Mouse (Mus musculus): ENCODE data around the gene Sh3bgrl2. TPM values are rescaled to one million over a fixed set of nuclear protein-coding genes. Genes with fewer than 3 reads are reported as not detected.

The Sh3bgrl2 gene
- polyA plus RNA-seq, 1 experiment = 29.9 TPM

DNA sequence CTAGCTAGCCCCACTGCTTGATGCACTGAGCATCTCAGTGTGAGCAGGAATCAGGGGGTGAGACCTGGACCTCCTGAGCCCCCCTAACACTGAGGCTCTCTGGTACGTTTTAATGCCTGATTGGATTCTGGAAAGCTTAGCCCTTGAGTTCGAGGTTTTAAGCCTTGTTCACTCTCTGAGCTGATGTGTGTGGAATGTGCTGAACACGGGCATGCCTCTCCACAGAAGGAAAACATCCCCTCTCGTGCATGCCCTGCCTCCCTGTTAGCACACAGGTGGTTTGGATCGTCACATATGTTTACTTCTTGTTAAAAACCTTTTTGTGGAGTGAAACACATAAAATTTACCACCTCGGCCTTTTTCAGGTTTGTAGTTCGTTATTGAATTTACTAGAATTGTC lies 34.6 kb downstream of the Sh3bgrl2 start:
- H3K4me3 ChIP-seq (replicated peaks; ENCODE audit: insufficient read depth, low read depth, low read length) = no peak overlapping the region
- TF ChIP-seq CTCF (IDR thresholded peaks at IDR 0.05; ENCODE audit: borderline replicate concordance, insufficient read depth, low read depth, low read length) (no peak), POLR2A (IDR thresholded peaks at IDR 0.05; ENCODE audit: borderline replicate concordance, insufficient read depth, low read length) (no peak)
- 81% methylated on average over 7 of the region's 7 CpGs for WGBS
- H3K27me3 ChIP-seq (ENCODE audit: control insufficient read depth, insufficient read depth, low read length) = no peaks in the 10 kb centered on the region
- DNase-seq = no peak
- no peak overlapping the region for H3K27ac ChIP-seq (ENCODE audit: insufficient read depth, low read length)
- no peaks in the 10 kb centered on the region for H3K4me1 ChIP-seq (ENCODE audit: control insufficient read depth, insufficient read depth, low read length)

DNA sequence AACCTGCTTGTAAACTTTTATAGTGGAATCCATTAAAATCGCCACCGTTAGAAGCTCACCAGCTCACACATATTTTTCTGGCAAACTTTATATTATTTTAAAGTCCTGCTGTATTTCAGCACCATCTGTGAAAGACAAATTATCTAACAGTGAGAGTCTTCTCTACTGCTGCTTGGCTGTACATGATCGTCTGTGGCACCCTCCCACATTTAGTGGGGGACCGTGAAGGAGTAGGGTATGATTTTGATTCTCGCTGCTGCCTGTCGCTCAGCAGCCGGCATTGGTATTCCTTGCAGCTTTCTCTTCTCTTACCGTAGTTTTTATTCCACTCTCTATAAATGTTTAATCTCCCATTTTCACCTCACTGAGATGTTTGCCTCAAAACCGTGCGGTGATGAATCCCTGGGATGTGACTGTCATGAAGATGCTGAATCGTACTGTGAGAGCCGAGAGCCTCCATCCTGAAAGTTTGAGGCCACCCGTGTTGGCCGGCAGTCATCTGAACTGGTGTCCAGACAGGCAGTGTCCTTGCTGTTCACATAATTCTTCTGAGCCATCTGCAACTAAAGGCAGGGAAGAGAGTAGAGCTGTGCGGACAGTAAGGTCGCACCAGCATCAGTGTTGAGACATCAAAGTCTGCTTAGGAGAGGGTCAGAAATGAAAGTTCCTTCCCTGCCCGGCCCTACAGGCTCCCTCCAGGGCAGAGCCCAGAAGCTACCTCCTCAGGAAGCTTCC lies 38.4 kb downstream of the Sh3bgrl2 start:
- Histone ChIP-seq H3K27me3 (ENCODE audit: control insufficient read depth, insufficient read depth, low read length) (no peaks in the 10 kb centered on the region), H3K4me3 (replicated peaks; ENCODE audit: insufficient read depth, low read depth, low read length) (no peak overlapping the region), H3K27ac (ENCODE audit: insufficient read depth, low read length) (no peak overlapping the region), H3K4me1 (ENCODE audit: control insufficient read depth, insufficient read depth, low read length) (no peaks in the 10 kb centered on the region)
- DNase-seq = no peak
- WGBS = 73% methylated on average over 17 of the region's 17 CpGs
- no peak for TF ChIP-seq CTCF (IDR thresholded peaks at IDR 0.05; ENCODE audit: borderline replicate concordance, insufficient read depth, low read depth, low read length)
- TF ChIP-seq POLR2A (IDR thresholded peaks at IDR 0.05; ENCODE audit: borderline replicate concordance, insufficient read depth, low read length) = no peak

DNA sequence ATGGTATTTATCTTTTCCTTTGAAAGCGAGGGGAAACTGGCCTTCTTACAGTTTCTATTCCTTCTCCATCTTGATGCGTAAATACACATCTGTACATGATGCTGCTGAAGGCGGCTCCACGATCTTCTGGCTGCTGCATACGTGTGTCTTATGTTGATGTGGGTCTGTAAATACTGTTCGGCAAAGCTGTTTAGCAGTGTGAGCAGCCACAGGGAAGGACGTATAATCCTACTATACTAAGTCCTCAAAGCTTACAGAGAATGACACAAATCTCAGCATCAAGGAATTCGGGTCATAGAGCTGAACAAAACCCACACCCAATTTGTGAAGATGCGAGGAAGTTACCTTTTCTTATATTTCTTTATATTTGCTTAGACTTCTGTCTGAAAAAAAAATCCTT lies 39.0 kb downstream of the Sh3bgrl2 start:
- Histone ChIP-seq H3K4me3 (replicated peaks; ENCODE audit: insufficient read depth, low read depth, low read length) (no peak overlapping the region), H3K4me1 (ENCODE audit: control insufficient read depth, insufficient read depth, low read length) (no peaks in the 10 kb centered on the region), H3K27ac (ENCODE audit: insufficient read depth, low read length) (no peak overlapping the region), H3K27me3 (ENCODE audit: control insufficient read depth, insufficient read depth, low read length) (no peaks in the 10 kb centered on the region)
- 93% methylated on average over 9 of the region's 9 CpGs for WGBS
- DNase-seq = no peak
- TF ChIP-seq CTCF (IDR thresholded peaks at IDR 0.05; ENCODE audit: borderline replicate concordance, insufficient read depth, low read depth, low read length) = no peak
- no peak for TF ChIP-seq POLR2A (IDR thresholded peaks at IDR 0.05; ENCODE audit: borderline replicate concordance, insufficient read depth, low read length)

DNA sequence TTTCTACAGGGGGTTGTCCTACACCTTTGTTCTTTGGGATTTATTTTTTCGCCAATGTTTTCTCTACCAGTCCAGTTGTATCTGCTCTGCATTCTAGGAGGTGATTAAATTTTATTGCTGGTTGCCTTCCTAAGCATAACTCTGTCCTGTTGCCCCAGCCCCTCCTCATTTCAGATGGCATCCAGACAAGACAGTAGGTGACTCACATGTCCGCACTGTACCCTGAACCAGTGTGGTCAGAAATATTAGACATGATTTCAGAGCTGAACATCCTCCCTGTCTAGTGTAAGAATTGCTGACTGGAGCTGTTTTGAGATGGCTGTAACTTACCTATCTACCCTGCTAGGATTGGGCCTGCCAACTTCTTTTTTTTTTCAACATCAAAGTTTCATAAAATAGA lies 40.9 kb downstream of the Sh3bgrl2 start:
- H3K4me1 ChIP-seq (ENCODE audit: control insufficient read depth, insufficient read depth, low read length) = no peaks in the 10 kb centered on the region
- H3K27me3 ChIP-seq (ENCODE audit: control insufficient read depth, insufficient read depth, low read length) = no peaks in the 10 kb centered on the region
- TF ChIP-seq CTCF (IDR thresholded peaks at IDR 0.05; ENCODE audit: borderline replicate concordance, insufficient read depth, low read depth, low read length) = no peak
- no peak for TF ChIP-seq POLR2A (IDR thresholded peaks at IDR 0.05; ENCODE audit: borderline replicate concordance, insufficient read depth, low read length)
- no peak overlapping the region for H3K27ac ChIP-seq (ENCODE audit: insufficient read depth, low read length)
- 81% methylated on average over 2 of the region's 2 CpGs for WGBS
- H3K4me3 ChIP-seq (replicated peaks; ENCODE audit: insufficient read depth, low read depth, low read length) = no peak overlapping the region
- DNase-seq = no peak

DNA sequence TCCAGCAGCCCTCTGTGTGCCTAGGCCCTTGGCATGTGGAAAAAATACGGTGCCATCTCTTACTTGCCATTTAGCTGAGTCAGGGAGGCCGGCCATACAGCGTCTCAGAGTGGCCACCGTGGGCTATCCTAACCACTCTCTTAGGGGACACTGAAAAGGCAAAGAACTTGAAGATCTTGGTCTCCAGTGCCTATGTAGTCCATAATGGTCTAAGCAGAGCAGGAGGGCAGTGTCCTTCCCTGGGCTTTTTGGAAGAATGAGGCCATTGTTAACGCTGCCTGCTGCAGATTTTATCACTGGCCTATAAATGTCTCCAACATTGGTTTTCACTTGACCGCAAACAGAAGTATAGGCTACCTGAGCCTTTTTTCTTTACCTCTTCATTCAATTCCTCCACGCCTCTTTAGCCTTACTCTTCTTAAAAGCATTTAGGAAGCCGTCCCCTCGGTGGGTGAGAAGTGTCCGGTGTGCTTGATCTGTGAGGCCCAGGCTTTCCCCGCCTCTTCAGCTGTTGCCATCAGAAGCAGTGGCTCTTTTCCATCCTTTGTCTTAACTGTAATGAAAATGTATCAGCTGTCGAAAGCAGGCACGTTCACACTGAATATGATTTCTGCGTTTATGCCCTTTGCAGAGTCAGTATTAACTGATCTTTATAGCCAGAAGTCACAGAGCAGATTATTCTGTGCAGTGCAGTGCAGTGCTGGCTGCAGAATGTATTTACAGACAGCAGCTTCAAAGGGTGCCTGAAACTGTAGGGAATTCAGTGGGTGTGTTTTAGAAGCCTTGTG lies 41.7 kb downstream of the Sh3bgrl2 start:
- Histone ChIP-seq H3K4me3 (replicated peaks; ENCODE audit: insufficient read depth, low read depth, low read length) (no peak overlapping the region), H3K27ac (ENCODE audit: insufficient read depth, low read length) (no peak overlapping the region), H3K4me1 (ENCODE audit: control insufficient read depth, insufficient read depth, low read length) (no peaks in the 10 kb centered on the region), H3K27me3 (ENCODE audit: control insufficient read depth, insufficient read depth, low read length) (no peaks in the 10 kb centered on the region)
- TF ChIP-seq POLR2A (IDR thresholded peaks at IDR 0.05; ENCODE audit: borderline replicate concordance, insufficient read depth, low read length) (no peak), CTCF (IDR thresholded peaks at IDR 0.05; ENCODE audit: borderline replicate concordance, insufficient read depth, low read depth, low read length) (no peak)
- no peak for DNase-seq
- WGBS = 51% methylated on average over 14 of the region's 14 CpGs

DNA sequence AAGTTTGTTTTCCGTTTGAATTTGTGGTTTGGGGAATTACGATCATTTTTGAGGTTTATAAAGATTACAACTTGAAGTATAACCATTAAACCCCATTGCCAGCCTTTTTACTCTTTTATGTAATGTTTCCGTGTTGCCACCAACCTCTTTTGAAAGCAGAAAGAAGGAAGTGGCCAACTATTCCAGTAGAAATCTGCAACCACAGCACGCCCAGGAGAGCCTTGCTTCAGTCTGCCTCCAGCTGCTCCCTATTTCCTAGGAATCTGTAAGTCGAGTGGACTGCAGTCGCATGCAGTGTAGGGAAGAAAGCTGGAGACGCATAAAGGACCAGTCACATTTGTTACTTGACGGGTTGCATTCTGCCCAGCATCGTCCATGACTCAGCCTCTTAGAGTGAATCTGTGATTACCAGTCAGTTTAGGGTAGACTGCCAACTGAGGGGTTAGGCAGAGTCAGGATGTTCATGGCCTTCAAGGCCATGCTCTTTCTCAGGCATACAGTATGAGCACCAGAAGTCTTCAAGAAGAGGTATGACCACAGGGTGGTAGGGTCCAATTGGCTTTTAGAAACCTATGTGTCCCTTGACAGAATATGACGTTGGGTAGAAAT lies 43.8 kb downstream of the Sh3bgrl2 start:
- Histone ChIP-seq H3K4me1 (ENCODE audit: control insufficient read depth, insufficient read depth, low read length) (no peaks in the 10 kb centered on the region), H3K27me3 (ENCODE audit: control insufficient read depth, insufficient read depth, low read length) (no peaks in the 10 kb centered on the region), H3K27ac (ENCODE audit: insufficient read depth, low read length) (no peak overlapping the region), H3K4me3 (replicated peaks; ENCODE audit: insufficient read depth, low read depth, low read length) (no peak overlapping the region)
- TF ChIP-seq POLR2A (IDR thresholded peaks at IDR 0.05; ENCODE audit: borderline replicate concordance, insufficient read depth, low read length) (no peak), CTCF (IDR thresholded peaks at IDR 0.05; ENCODE audit: borderline replicate concordance, insufficient read depth, low read depth, low read length) (no peak)
- WGBS = 88% methylated on average over 10 of the region's 10 CpGs
- DNase-seq = no peak

DNA sequence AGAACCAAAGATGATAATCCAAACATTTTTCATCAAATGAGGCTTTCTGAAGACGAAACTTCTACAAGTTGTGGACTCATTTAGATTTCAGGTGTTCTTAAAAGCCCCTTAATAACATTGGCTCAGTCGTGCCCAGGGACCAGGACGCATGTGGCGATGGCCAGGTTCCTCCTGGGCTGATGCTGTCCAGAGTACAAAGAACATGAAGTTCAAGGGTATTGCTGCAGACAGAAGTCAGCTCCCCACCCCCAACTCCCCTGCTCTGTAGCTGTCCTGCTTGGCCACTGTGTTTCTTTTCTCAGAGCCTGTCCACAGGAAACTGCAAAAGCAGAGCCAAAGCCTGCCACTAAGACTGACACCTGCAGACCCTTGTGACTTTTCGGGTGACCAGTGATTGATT lies 45.7 kb downstream of the Sh3bgrl2 start:
- no peak overlapping the region for H3K4me3 ChIP-seq (replicated peaks; ENCODE audit: insufficient read depth, low read depth, low read length)
- 90% methylated on average over 5 of the region's 5 CpGs for WGBS
- TF ChIP-seq POLR2A (IDR thresholded peaks at IDR 0.05; ENCODE audit: borderline replicate concordance, insufficient read depth, low read length) (no peak), CTCF (IDR thresholded peaks at IDR 0.05; ENCODE audit: borderline replicate concordance, insufficient read depth, low read depth, low read length) (no peak)
- H3K27me3 ChIP-seq (ENCODE audit: control insufficient read depth, insufficient read depth, low read length) = no peaks in the 10 kb centered on the region
- no peak for DNase-seq
- H3K4me1 ChIP-seq (ENCODE audit: control insufficient read depth, insufficient read depth, low read length) = no peaks in the 10 kb centered on the region
- H3K27ac ChIP-seq (ENCODE audit: insufficient read depth, low read length) = no peak overlapping the region

Measured in cerebellum, adult 2 months (tissue).